Mouse (Mus musculus): ENCODE measurements around the gene Prm3. TPM values are rescaled to one million over a fixed set of nuclear protein-coding genes. Genes with fewer than 3 reads are reported as not detected.
A peak's percentile ranks its signal among the peaks of the same experiment; 100 is the strongest.

Prm3 gene
- polyA plus RNA-seq, 2 experiments = not detected

GRCm38 (mm10) chr16:10818579-10819135 is 27.9 kb upstream of the Prm3 start:
- no peak overlapping the region for H3K4me3 ChIP-seq (replicated peaks; ENCODE audit: low read length)
- no peaks in the 10 kb centered on the region for H3K36me3 ChIP-seq (ENCODE audit: control insufficient read depth, insufficient read depth, low read length)
- H3K9me3 ChIP-seq (ENCODE audit: control insufficient read depth, low read length) = no peaks in the 10 kb centered on the region
- H3K27ac ChIP-seq (replicated peaks; ENCODE audit: low read depth, low read length) = no peak overlapping the region
- DNase-seq (ENCODE audit: low spot score) (no peak), ATAC-seq (ENCODE audit: low FRiP score, low read depth) (no peak)
- no peak overlapping the region for H3K4me2 ChIP-seq (replicated peaks; ENCODE audit: low read depth, low read length, severe bottlenecking)
- WGBS = 80% methylated on average over 4 of the region's 4 CpGs
- H3K9ac ChIP-seq (ENCODE audit: low read depth, low read length, severe bottlenecking) = no peak overlapping the region
- H3K27me3 ChIP-seq (ENCODE audit: control insufficient read depth, insufficient read depth, low read length) = no peaks in the 10 kb centered on the region
- TF ChIP-seq POLR2A (IDR thresholded peaks at IDR 0.05; ENCODE audit: borderline replicate concordance, extremely low read depth, insufficient read depth, insufficient read length) = no peak
- 0 out of 2 replicates have a peak, but pooled peaks cover 4% of the 10 kb centered on the region for H3K4me1 ChIP-seq (ENCODE audit: control insufficient read depth, insufficient read depth, low read length)

- no peaks in the 10 kb centered on the region for H3K36me3 ChIP-seq (ENCODE audit: control insufficient read depth, insufficient read depth, low read length)
- no peak overlapping the region for H3K4me2 ChIP-seq (replicated peaks; ENCODE audit: low read depth, low read length, severe bottlenecking)
- H3K4me1 ChIP-seq (ENCODE audit: control insufficient read depth, insufficient read depth, low read length) = no peaks in the 10 kb centered on the region
- TF ChIP-seq POLR2A (IDR thresholded peaks at IDR 0.05; ENCODE audit: borderline replicate concordance, extremely low read depth, insufficient read depth, insufficient read length) = no peak
- H3K27me3 ChIP-seq (ENCODE audit: control insufficient read depth, insufficient read depth, low read length) = no peaks in the 10 kb centered on the region
- ATAC-seq (ENCODE audit: low FRiP score, low read depth) (peak; percentile 57; the same call in 1 of the 2 replicates), DNase-seq (ENCODE audit: low spot score) (no peak)
- no peak overlapping the region for H3K9ac ChIP-seq (ENCODE audit: low read depth, low read length, severe bottlenecking)
- WGBS = 86% methylated on average over 4 of the region's 4 CpGs
- H3K4me3 ChIP-seq (replicated peaks; ENCODE audit: low read length) = no peak overlapping the region
- H3K9me3 ChIP-seq (ENCODE audit: control insufficient read depth, low read length) = no peaks in the 10 kb centered on the region
- no peak overlapping the region for H3K27ac ChIP-seq (replicated peaks; ENCODE audit: low read depth, low read length)
Measured at GRCm38 (mm10) chr16:10814864-10815263, 24.1 kb upstream of the Prm3 start.

GRCm38 (mm10) chr16:10813726-10814125 is 23.0 kb upstream of the Prm3 start:
- no peaks in the 10 kb centered on the region for H3K27me3 ChIP-seq (ENCODE audit: control insufficient read depth, insufficient read depth, low read length)
- no peak for DNase-seq (ENCODE audit: low spot score)
- no peaks in the 10 kb centered on the region for H3K36me3 ChIP-seq (ENCODE audit: control insufficient read depth, insufficient read depth, low read length)
- H3K27ac ChIP-seq (replicated peaks; ENCODE audit: low read depth, low read length) = no peak overlapping the region
- TF ChIP-seq POLR2A (IDR thresholded peaks at IDR 0.05; ENCODE audit: borderline replicate concordance, extremely low read depth, insufficient read depth, insufficient read length) = no peak
- WGBS = 71% methylated on average over 4 of the region's 4 CpGs
- no peak overlapping the region for H3K4me3 ChIP-seq (replicated peaks; ENCODE audit: low read length)
- no peak overlapping the region for H3K4me2 ChIP-seq (replicated peaks; ENCODE audit: low read depth, low read length, severe bottlenecking)
- no peaks in the 10 kb centered on the region for H3K4me1 ChIP-seq (ENCODE audit: control insufficient read depth, insufficient read depth, low read length)
- H3K9me3 ChIP-seq (ENCODE audit: control insufficient read depth, low read length) = no peaks in the 10 kb centered on the region
- H3K9ac ChIP-seq (ENCODE audit: low read depth, low read length, severe bottlenecking) = no peak overlapping the region
- ATAC-seq (ENCODE audit: low FRiP score, low read depth) = no peak

- 84% methylated on average over 2 of the region's 2 CpGs for WGBS
- H3K27me3 ChIP-seq (ENCODE audit: control insufficient read depth, insufficient read depth, low read length) = no peaks in the 10 kb centered on the region
Measured at GRCm38 (mm10) chr16:10812865-10813371, 22.2 kb upstream of the Prm3 start, which contains the start of gene Gm11172. Gm11172 (plus strand) TSS chr16:10812915.

GRCm38 (mm10) chr16:10810376-10810775 is 19.7 kb upstream of the Prm3 start:
- no peak for ATAC-seq (ENCODE audit: low FRiP score, low read depth)

More at GRCm38 (mm10) chr16:10812865-10813371, 22.2 kb upstream of the Prm3 start, which contains the start of gene Gm11172:
- Histone ChIP-seq H3K27ac (replicated peaks; ENCODE audit: low read depth, low read length) (no peak within 1 kb of the TSS), H3K4me2 (replicated peaks; ENCODE audit: low read depth, low read length, severe bottlenecking) (no peak within 1 kb of the TSS), H3K9me3 (ENCODE audit: control insufficient read depth, low read length) (no peaks in the 10 kb centered on the region), H3K36me3 (ENCODE audit: control insufficient read depth, insufficient read depth, low read length) (no peaks in the 10 kb centered on the region), H3K9ac (ENCODE audit: low read depth, low read length, severe bottlenecking) (no peak within 1 kb of the TSS), H3K4me3 (replicated peaks; ENCODE audit: low read length) (no peak within 1 kb of the TSS), H3K4me1 (ENCODE audit: control insufficient read depth, insufficient read depth, low read length) (no peaks in the 10 kb centered on the region)
- ATAC-seq (ENCODE audit: low FRiP score, low read depth) (no peak), DNase-seq (ENCODE audit: low spot score) (no peak)
- no peak for TF ChIP-seq POLR2A (IDR thresholded peaks at IDR 0.05; ENCODE audit: borderline replicate concordance, extremely low read depth, insufficient read depth, insufficient read length)

More at GRCm38 (mm10) chr16:10810376-10810775, 19.7 kb upstream of the Prm3 start:
- TF ChIP-seq POLR2A (IDR thresholded peaks at IDR 0.05; ENCODE audit: borderline replicate concordance, extremely low read depth, insufficient read depth, insufficient read length) = no peak
- Histone ChIP-seq H3K9me3 (ENCODE audit: control insufficient read depth, low read length) (no peaks in the 10 kb centered on the region), H3K27ac (replicated peaks; ENCODE audit: low read depth, low read length) (no peak overlapping the region), H3K9ac (ENCODE audit: low read depth, low read length, severe bottlenecking) (no peak overlapping the region), H3K4me1 (ENCODE audit: control insufficient read depth, insufficient read depth, low read length) (0 out of 2 replicates have a peak, but pooled peaks cover 4% of the 10 kb centered on the region), H3K4me3 (replicated peaks; ENCODE audit: low read length) (no peak overlapping the region), H3K4me2 (replicated peaks; ENCODE audit: low read depth, low read length, severe bottlenecking) (no peak overlapping the region), H3K27me3 (ENCODE audit: control insufficient read depth, insufficient read depth, low read length) (no peaks in the 10 kb centered on the region), H3K36me3 (ENCODE audit: control insufficient read depth, insufficient read depth, low read length) (no peaks in the 10 kb centered on the region)
- WGBS = 100% methylated on average over 1 of the region's 1 CpGs
- no peak for DNase-seq (ENCODE audit: low spot score)

Data from limb, embryonic 14.5 days (tissue).